In genomic region chr12:110021690-110022089, GRCm38 (mm10) we compare ENCODE assay signal across 12 mouse cellular contexts.
"Had no signal": no experiment of that assay in that cellular context is flagged by ENCODE, and none has a peak within 500 bp of the region (broad histone marks: within the 10 kb centered on the region; RNA-seq: fewer than 3 reads in every experiment).

No protein-coding gene starts in this region.

- H3K9ac ChIP-seq: limb, embryonic 15.5 days; midbrain, embryonic 15.5 days; neural tube, embryonic 12.5 days had no signal

- H3K4me2 ChIP-seq: midbrain, embryonic 11.5 days; midbrain, embryonic 15.5 days; neural tube, embryonic 12.5 days had no signal

- H3K36me3 ChIP-seq: limb, embryonic 15.5 days; midbrain, embryonic 15.5 days; neural tube, embryonic 12.5 days had no signal

- DNase-seq: kidney, adult 11 months; kidney, adult 9 months; layer of hippocampus, adult 9-11 months; layer of hippocampus, postnatal 36 days; thymus, postnatal 36 days had no signal

- H3K4me1 ChIP-seq: megakaryocyte, embryonic 14.5 days had no signal

- H3K4me3 ChIP-seq: limb, embryonic 15.5 days; megakaryocyte, embryonic 14.5 days; midbrain, embryonic 15.5 days; neural tube, embryonic 12.5 days had no signal

- H3K27ac ChIP-seq: kidney, postnatal 0 days; limb, embryonic 15.5 days; macrophage; midbrain, embryonic 15.5 days; neural tube, embryonic 12.5 days had no signal

- ATAC-seq: midbrain, embryonic 15.5 days had no signal

- H3K9me3 ChIP-seq: limb, embryonic 15.5 days; midbrain, embryonic 15.5 days; neural tube, embryonic 12.5 days had no signal

- H3K27me3 ChIP-seq: midbrain, embryonic 15.5 days; neural tube, embryonic 12.5 days had no signal
